Mouse (Mus musculus) cortical plate, adult 2 months (tissue): ENCODE results near the gene Sdsl.

Source experiments
- CTCF ChIP-seq: fragments of 200-500 bp; IDR thresholded peaks from 2 replicates; pipeline ENCODE4 v1.5.1; 2011; ENCODE audit warnings: mild to moderate bottlenecking, control low read depth, low read length; ENCODE audit not compliant: insufficient read depth; ENCODE audit errors: extremely low read depth
- POLR2A ChIP-seq: fragments of 200-500 bp; IDR thresholded peaks from 2 replicates; pipeline ENCODE4 v1.6.1; 2011; ENCODE audit warnings: mild to moderate bottlenecking, low read length, control low read depth; ENCODE audit not compliant: insufficient read depth; ENCODE audit errors: extremely low read depth

DNA sequence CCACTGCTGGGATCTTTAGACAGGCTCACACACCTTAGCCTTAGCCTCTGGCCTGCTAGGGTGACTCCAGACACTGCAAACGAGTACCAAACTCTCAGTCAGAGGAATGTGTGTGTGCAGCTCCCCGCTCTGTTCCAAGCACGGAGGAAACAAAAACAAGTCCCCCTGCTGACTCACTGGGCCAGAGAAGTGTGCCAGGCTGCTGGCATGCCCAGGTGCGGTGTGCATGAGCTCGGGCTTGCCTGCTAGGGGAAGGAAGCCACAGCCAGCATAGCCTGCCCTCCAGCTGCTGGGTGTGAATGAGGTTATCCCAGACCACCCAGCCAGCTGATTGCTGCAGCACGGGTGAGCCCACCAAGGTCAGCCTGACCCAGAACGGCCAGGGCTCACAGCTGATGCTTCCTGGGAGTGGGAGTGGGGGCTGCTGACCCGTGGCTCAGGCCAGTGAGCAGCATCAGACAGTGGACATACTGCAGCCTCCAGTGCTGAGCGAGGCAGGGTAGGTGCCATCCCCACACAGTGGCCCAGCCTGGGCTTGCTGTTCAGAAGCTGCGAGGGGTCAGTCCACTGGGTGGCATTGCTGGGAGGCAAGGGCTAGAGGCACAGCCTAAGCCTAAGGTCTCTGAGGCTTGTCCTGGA, 22.6 kb upstream of the Sdsl start:
- TF ChIP-seq CTCF (no peak), POLR2A (no peak)
